Mouse (Mus musculus): ENCODE data around the gene Mpdz. TPM values are rescaled to one million over a fixed set of nuclear protein-coding genes. Genes with fewer than 3 reads are reported as not detected.

Gene Mpdz
- total RNA-seq, 2 experiments from 2014 or later = 75.5 to 76.5 TPM

DNA sequence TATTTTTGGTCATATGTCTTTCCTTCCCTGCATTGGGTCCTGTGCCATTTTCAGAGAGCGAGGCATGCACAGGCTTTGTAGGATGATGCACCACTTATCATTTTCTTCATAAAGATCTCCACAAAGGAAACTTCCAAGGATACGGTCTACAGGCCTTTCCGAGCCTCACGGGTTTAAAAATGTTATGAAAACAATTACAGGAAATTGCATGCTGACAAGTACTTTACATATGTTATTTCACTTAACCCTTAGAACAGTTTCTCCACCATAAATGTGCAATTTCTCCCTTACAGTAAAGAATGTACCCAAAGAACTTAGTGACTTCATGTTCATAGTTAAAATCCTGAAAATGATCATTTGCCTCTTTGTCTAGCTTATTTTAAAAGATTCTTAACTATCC lies 144.2 kb downstream of the Mpdz start:
- Histone ChIP-seq H3K27ac (no peak overlapping the region), H3K4me3 (no peak overlapping the region)
- no peak for DNase-seq (ENCODE audit: low spot score in 2 of 2)
- TF ChIP-seq CTCF (conservative IDR thresholded peaks at IDR 0.05) = no peak

GRCm38 (mm10) chr4:81293309-81293708 lies 149.3 kb downstream of the Mpdz start:
- DNase-seq (ENCODE audit: low spot score in 2 of 2) = no peak
- no peak for TF ChIP-seq CTCF (conservative IDR thresholded peaks at IDR 0.05)
- H3K4me3 ChIP-seq = no peak overlapping the region
- H3K27ac ChIP-seq = no peak overlapping the region

GRCm38 (mm10) chr4:81285564-81285963 lies 157.1 kb downstream of the Mpdz start:
- no peak for DNase-seq (ENCODE audit: low spot score in 2 of 2)
- peak overlapping the region; percentile 3; the same call in 1 of the 2 replicates for H3K27ac ChIP-seq
- no peak overlapping the region for H3K4me3 ChIP-seq
- TF ChIP-seq CTCF (conservative IDR thresholded peaks at IDR 0.05) = no peak

GRCm38 (mm10) chr4:81283611-81284010 lies 159.0 kb downstream of the Mpdz start:
- DNase-seq (ENCODE audit: low spot score in 2 of 2) = no peak
- Histone ChIP-seq H3K4me3 (no peak overlapping the region), H3K27ac (no peak overlapping the region)
- no peak for TF ChIP-seq CTCF (conservative IDR thresholded peaks at IDR 0.05)

DNA sequence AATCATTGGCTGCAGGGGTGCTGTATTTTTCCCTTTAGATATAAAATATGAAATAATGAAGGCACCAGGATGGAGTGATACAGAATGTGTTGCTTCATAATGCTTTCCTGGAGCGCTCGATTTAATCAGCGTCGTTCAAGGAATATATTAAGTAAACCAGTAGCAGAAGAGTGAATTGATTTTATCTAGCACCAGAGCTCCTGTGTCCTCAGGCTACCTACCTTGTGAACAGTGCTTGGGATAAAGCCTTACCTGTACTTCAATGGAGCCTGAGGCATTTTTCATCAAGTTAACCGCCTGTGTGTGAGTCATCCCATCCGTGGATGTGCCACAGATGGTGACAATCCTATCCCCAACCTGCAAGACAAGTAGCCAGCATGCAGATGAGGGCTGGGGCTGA lies 159.5 kb downstream of the Mpdz start:
- peak overlapping the region; percentile 40; the same call in 1 of the 2 replicates for H3K27ac ChIP-seq

GRCm38 (mm10) chr4:81280098-81280497 lies 162.5 kb downstream of the Mpdz start:
- DNase-seq (ENCODE audit: low spot score in 2 of 2) = no peak
- peak overlapping the region; percentile 73 for H3K27ac ChIP-seq
- no peak for TF ChIP-seq CTCF (conservative IDR thresholded peaks at IDR 0.05)
- H3K4me3 ChIP-seq = no peak overlapping the region

More for the DNA sequence above, 159.5 kb downstream of the Mpdz start:
- no peak overlapping the region for H3K4me3 ChIP-seq
- no peak for TF ChIP-seq CTCF (conservative IDR thresholded peaks at IDR 0.05)
- no peak for DNase-seq (ENCODE audit: low spot score in 2 of 2)

DNA sequence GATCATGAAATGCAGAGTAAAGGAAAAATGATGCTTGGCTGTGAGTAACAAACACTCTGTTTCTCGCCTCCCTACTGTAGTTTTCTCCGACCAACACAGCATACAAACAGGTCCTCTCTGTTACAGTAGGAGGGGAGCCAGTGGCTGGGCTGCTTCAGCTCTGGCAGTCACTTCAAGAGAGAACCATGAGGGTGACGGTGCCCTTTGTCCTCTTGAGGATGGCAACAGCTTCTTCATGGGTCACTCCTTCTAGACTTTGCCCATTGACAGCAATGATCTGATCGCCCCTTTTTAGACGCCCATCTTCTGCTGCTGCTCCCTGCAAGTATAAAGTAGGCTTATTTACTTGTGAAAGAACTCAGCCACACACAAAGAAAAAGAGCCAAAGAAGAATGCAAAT lies 163.2 kb downstream of the Mpdz start:
- Histone ChIP-seq H3K27ac (peak overlapping the region; percentile 73), H3K4me3 (no peak overlapping the region)
- TF ChIP-seq CTCF (conservative IDR thresholded peaks at IDR 0.05) = no peak
- DNase-seq (ENCODE audit: low spot score in 2 of 2) = no peak

DNA sequence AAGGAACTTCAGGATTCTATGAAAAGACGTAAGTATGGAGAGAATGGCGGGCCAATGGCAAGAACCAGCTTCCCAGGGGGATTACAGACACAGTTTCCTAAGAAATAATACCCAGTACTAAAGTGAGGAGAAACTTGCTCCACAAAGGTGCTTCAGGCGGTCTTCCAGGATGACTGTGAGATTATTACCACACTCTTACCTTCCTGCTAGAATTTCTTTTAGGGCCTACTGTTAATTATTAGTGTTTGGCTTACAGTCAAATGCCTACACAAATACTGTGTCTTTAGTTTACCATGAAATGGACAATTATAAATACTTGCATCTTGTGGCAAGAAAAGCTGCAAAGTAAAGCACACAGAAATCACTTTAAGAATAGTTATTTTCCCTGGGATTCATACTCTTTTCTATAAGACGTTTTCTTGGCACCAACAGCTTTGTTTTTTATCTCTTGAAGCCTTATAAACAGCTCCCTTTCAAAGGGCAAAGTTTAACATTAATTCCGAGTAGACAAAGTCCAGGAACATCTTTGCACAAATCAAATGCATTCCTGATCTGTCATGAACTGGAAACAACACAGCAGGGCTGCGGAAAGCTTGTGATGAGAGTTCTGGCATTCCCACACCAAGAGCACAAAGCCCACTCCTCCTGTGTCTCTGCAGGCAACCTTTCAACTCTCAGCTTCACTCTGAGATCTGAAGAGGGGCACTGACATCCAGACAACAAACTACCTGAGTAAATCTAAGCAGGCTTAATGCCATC lies 166.5 kb downstream of the Mpdz start:
- Histone ChIP-seq H3K27ac (no peak overlapping the region), H3K4me3 (no peak overlapping the region)
- no peak for TF ChIP-seq CTCF (conservative IDR thresholded peaks at IDR 0.05)
- no peak for DNase-seq (ENCODE audit: low spot score in 2 of 2)

DNA sequence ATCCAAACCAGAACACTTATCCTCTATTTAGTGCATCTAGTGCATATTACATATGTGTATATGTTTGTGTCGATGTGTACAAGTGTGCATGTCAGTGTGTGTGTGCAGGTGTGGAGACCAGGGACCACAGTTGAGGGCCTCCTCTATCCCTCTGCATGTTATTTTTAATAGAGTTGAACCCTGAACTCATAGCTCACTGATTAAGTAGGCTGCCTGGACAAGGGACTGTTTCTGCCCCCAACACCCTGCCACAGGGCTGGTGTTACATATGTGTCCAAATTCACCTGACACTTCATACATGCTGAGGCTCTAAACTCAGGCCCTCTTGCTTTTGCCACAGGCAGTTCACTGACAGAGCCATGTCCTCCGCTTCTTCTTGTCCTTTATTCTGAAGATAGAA lies 169.5 kb downstream of the Mpdz start:
- no peak for DNase-seq (ENCODE audit: low spot score in 2 of 2)
- H3K4me3 ChIP-seq = no peak overlapping the region
- H3K27ac ChIP-seq = no peak overlapping the region
- no peak for TF ChIP-seq CTCF (conservative IDR thresholded peaks at IDR 0.05)

- Histone ChIP-seq H3K27ac (peak overlapping the region; percentile 54; the same call in 1 of the 2 replicates), H3K4me3 (no peak overlapping the region)
- TF ChIP-seq CTCF (conservative IDR thresholded peaks at IDR 0.05) = no peak
- DNase-seq (ENCODE audit: low spot score in 2 of 2) = no peak
These were observed 189.5 kb downstream of the Mpdz start for GRCm38 (mm10) chr4:81252859-81253780.

- DNase-seq (ENCODE audit: low spot score in 2 of 2) = peak in 1 of 2 experiments; percentile 10
- TF ChIP-seq CTCF (conservative IDR thresholded peaks at IDR 0.05) = peak; percentile 53
These were observed 190.3 kb downstream of the Mpdz start for GRCm38 (mm10) chr4:81252334-81252733.

GRCm38 (mm10) chr4:81251934-81252333 lies 190.7 kb downstream of the Mpdz start:
- no peak overlapping the region for H3K4me3 ChIP-seq
- TF ChIP-seq CTCF (conservative IDR thresholded peaks at IDR 0.05) = peak; percentile 92
- peak; percentile 41 to 62 for DNase-seq (ENCODE audit: low spot score in 2 of 2)
- H3K27ac ChIP-seq = peak overlapping the region; percentile 54

More at GRCm38 (mm10) chr4:81252334-81252733, 190.3 kb downstream of the Mpdz start:
- no peak overlapping the region for H3K4me3 ChIP-seq
- peak overlapping the region; percentile 54 for H3K27ac ChIP-seq

DNA sequence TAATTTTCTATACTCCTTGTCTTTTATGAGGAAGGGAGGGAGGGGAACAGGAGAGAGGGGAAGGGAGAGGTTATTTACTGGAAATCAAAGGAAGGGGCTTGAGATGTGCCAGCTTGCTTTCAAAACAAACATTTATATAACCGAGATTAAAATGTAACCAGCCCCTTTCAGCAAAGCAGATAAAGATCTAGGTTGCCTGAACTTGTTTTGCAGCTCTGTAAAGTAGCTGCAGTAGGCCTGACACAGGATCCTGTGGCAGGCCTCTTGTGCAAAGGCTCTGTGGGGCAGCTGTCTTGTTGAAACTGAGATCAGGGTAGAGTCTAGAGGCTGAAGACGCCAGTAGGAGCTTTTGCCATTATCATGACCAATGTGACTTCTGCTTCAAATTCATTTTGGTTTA lies 193.4 kb downstream of the Mpdz start:
- no peak for DNase-seq (ENCODE audit: low spot score in 2 of 2)
- no peak for TF ChIP-seq CTCF (conservative IDR thresholded peaks at IDR 0.05)

More for the DNA sequence above, 193.4 kb downstream of the Mpdz start:
- Histone ChIP-seq H3K4me3 (no peak overlapping the region), H3K27ac (no peak overlapping the region)

Data from layer of hippocampus, adult 2 months (tissue).